Mouse (Mus musculus): ENCODE results near the gene Krtcap2.

- TF ChIP-seq CTCF (IDR thresholded peaks at IDR 0.05; ENCODE audit: insufficient read depth, low read length) = peak; percentile 22; the same call in 1 of the 2 replicates
- TF ChIP-seq POLR2A (IDR thresholded peaks at IDR 0.05; ENCODE audit: borderline replicate concordance, extremely low read depth, low read depth, low read length) = peak; percentile 78; the same call in 1 of the 2 replicates
Observed at GRCm38 (mm10) chr3:89270051-89270755, 24.4 kb downstream of the Krtcap2 start, which contains the start of gene Slc50a1.

Measured in lung, adult 2 months (tissue).